Mouse (Mus musculus) intestine, postnatal 0 days (tissue): ENCODE measurements around the gene Greb1. TPM values are rescaled to one million over a fixed set of nuclear protein-coding genes. Genes with fewer than 3 reads are reported as not detected.

Experiments
- ATAC-seq: fragments of 200-750 bp; cut with Nextera tagmentation; 2 replicates; pipeline ENCODE4 v1.8.0; 2017; ENCODE audit warnings: mild to moderate bottlenecking, moderate TSS enrichment, moderate library complexity
- H3K27ac ChIP-seq: fragments of 300-500 bp; sonication (generic); 2 replicates; pipeline ENCODE4 v1.5.1; 2014; ENCODE audit warnings: mild to moderate bottlenecking, low read depth, low read length, moderate library complexity
- H3K27me3 ChIP-seq: fragments of 300-500 bp; sonication (generic); replicated peaks from 2 replicates; pipeline ENCODE4 v1.6.1; 2014; ENCODE audit warnings: low read length, mixed read lengths; ENCODE audit not compliant: control insufficient read depth, insufficient read depth
- H3K36me3 ChIP-seq: fragments of 300-500 bp; sonication (generic); 2 replicates; pipeline ENCODE4 v1.6.1; 2014; ENCODE audit warnings: mild to moderate bottlenecking, moderate library complexity; ENCODE audit not compliant: control insufficient read depth, insufficient read depth
- H3K4me1 ChIP-seq: fragments of 300-500 bp; sonication (generic); replicated peaks from 2 replicates; pipeline ENCODE4 v1.6.1; 2014; ENCODE audit warnings: antibody characterized with exemption, low read length, mixed read lengths; ENCODE audit not compliant: control insufficient read depth, insufficient read depth
- H3K4me2 ChIP-seq: fragments of 300-500 bp; sonication (generic); replicated peaks from 2 replicates; pipeline ENCODE4 v1.6.1; 2014; ENCODE audit warnings: low read depth, mild to moderate bottlenecking, moderate library complexity
- H3K4me3 ChIP-seq: fragments of 300-500 bp; sonication (generic); 2 replicates; pipeline ENCODE4 v1.5.1; 2014; ENCODE audit warnings: low read depth, low read length
- H3K9ac ChIP-seq: fragments of 300-500 bp; sonication (generic); 2 replicates; pipeline ENCODE4 v1.6.1; 2014; ENCODE audit warnings: mild to moderate bottlenecking, low read depth, low read length
- H3K9me3 ChIP-seq: fragments of 300-500 bp; sonication (generic); 2 replicates; pipeline ENCODE4 v1.6.1; 2016; ENCODE audit warnings: mixed run types; ENCODE audit not compliant: control insufficient read depth
- CTCF ChIP-seq: sonication (generic); IDR thresholded peaks from 2 replicates; pipeline ENCODE4 v1.5.1; 2016; ENCODE audit warnings: low read depth, mild to moderate bottlenecking, control low read depth, antibody characterized with exemption, moderate library complexity
- WGBS: fragments of 180-500 bp; shearing (Covaris S2); extraction: QIAGEN DNeasy Blood & Tissue Kit; methylation state at CpG from one replicate; pipeline ENCODE4 v1.1.7; 2014; 5-methylcytosine and 5-hydroxymethylcytosine counted together
- polyA plus RNA-seq: library from polyadenylated mRNA; unstranded; fragments of >200 nt; fragmentation: Nextera tagmentation; extraction: Ambion mirVana; gene quantifications from 2 replicates; pipeline ENCODE4 v1.2.1, GENCODE M21; 2015

Gene Greb1
- polyA plus RNA-seq, 1 experiment from 2014 or later: 3.4 TPM

GRCm38 (mm10) chr12:16799928-16800258, 793 bp downstream of the Greb1 start:
- peak overlapping the region; percentile 54 for H3K4me3 ChIP-seq
- H3K27me3 ChIP-seq: no peaks in the 10 kb centered on the region
- 16% methylated on average over 6 of the region's 6 CpGs for WGBS
- no peak for ATAC-seq
- no peak for TF ChIP-seq CTCF
- H3K4me2 ChIP-seq: peak overlapping the region; percentile 98
- 0 out of 2 replicates have a peak, but pooled peaks cover 3% of the 10 kb centered on the region for H3K4me1 ChIP-seq
- no peaks in the 10 kb centered on the region for H3K9me3 ChIP-seq
- H3K27ac ChIP-seq: no peak overlapping the region
- H3K36me3 ChIP-seq: no peaks in the 10 kb centered on the region
- peak overlapping the region; percentile 59 for H3K9ac ChIP-seq

- 0 out of 2 replicates have a peak, but pooled peaks cover 3% of the 10 kb centered on the region for H3K4me1 ChIP-seq
- ATAC-seq: no peak
- no peaks in the 10 kb centered on the region for H3K36me3 ChIP-seq
- H3K4me2 ChIP-seq: peak overlapping the region; percentile 98; the same call in 1 of the 2 replicates
- WGBS: 39% methylated on average over 3 of the region's 3 CpGs
- 0 out of 2 replicates have a peak overlapping the region, but pooled peaks have one; percentile 1 for H3K4me3 ChIP-seq
- no peak for TF ChIP-seq CTCF
- H3K27ac ChIP-seq: no peak overlapping the region
- 0 out of 2 replicates have a peak overlapping the region, but pooled peaks have one; percentile 3 for H3K9ac ChIP-seq
- no peaks in the 10 kb centered on the region for H3K27me3 ChIP-seq
- no peaks in the 10 kb centered on the region for H3K9me3 ChIP-seq
These were observed 1.8 kb downstream of the Greb1 start for GRCm38 (mm10) chr12:16798894-16799293.

- no peak for ATAC-seq
- Histone ChIP-seq H3K9ac (no peak overlapping the region), H3K27ac (no peak overlapping the region), H3K4me2 (no peak overlapping the region), H3K4me1 (0 out of 2 replicates have a peak, but pooled peaks cover 3% of the 10 kb centered on the region), H3K27me3 (no peaks in the 10 kb centered on the region), H3K36me3 (no peaks in the 10 kb centered on the region), H3K9me3 (no peaks in the 10 kb centered on the region), H3K4me3 (no peak overlapping the region)
- no peak for TF ChIP-seq CTCF
- 71% methylated on average over 3 of the region's 3 CpGs for WGBS
These were observed 4.9 kb downstream of the Greb1 start for GRCm38 (mm10) chr12:16795781-16796180.

GRCm38 (mm10) chr12:16793371-16793770, 7.3 kb downstream of the Greb1 start:
- Histone ChIP-seq H3K9me3 (no peaks in the 10 kb centered on the region), H3K4me2 (no peak overlapping the region), H3K27me3 (no peaks in the 10 kb centered on the region), H3K9ac (no peak overlapping the region), H3K4me1 (0 out of 2 replicates have a peak, but pooled peaks cover 3% of the 10 kb centered on the region), H3K27ac (no peak overlapping the region), H3K36me3 (no peaks in the 10 kb centered on the region), H3K4me3 (no peak overlapping the region)
- ATAC-seq: no peak
- no peak for TF ChIP-seq CTCF
- WGBS: 82% methylated on average over 4 of the region's 4 CpGs

- no peaks in the 10 kb centered on the region for H3K9me3 ChIP-seq
- ATAC-seq: no peak
- no peak for TF ChIP-seq CTCF
- H3K4me1 ChIP-seq: 0 out of 2 replicates have a peak, but pooled peaks cover under 1% of the 10 kb centered on the region
- H3K27ac ChIP-seq: no peak overlapping the region
- H3K27me3 ChIP-seq: no peaks in the 10 kb centered on the region
- H3K4me2 ChIP-seq: no peak overlapping the region
- 61% methylated on average over 4 of the region's 4 CpGs for WGBS
- no peak overlapping the region for H3K4me3 ChIP-seq
- no peak overlapping the region for H3K9ac ChIP-seq
- no peaks in the 10 kb centered on the region for H3K36me3 ChIP-seq
These were observed 10.2 kb downstream of the Greb1 start for GRCm38 (mm10) chr12:16790456-16790855.

- ATAC-seq: no peak
- no peak for TF ChIP-seq CTCF
- no peak overlapping the region for H3K9ac ChIP-seq
- WGBS: 25% methylated on average over 4 of the region's 4 CpGs
- no peaks in the 10 kb centered on the region for H3K9me3 ChIP-seq
- no peaks in the 10 kb centered on the region for H3K4me1 ChIP-seq
- H3K27me3 ChIP-seq: no peaks in the 10 kb centered on the region
- no peak overlapping the region for H3K4me3 ChIP-seq
- H3K36me3 ChIP-seq: no peaks in the 10 kb centered on the region
- no peak overlapping the region for H3K27ac ChIP-seq
- no peak overlapping the region for H3K4me2 ChIP-seq
These were observed 10.9 kb downstream of the Greb1 start for GRCm38 (mm10) chr12:16789756-16790155.

GRCm38 (mm10) chr12:16789199-16789598, 11.5 kb downstream of the Greb1 start:
- no peak overlapping the region for H3K27ac ChIP-seq
- H3K9me3 ChIP-seq: no peaks in the 10 kb centered on the region
- no peak for TF ChIP-seq CTCF
- 52% methylated on average over 1 of the region's 1 CpGs for WGBS
- ATAC-seq: no peak
- H3K36me3 ChIP-seq: no peaks in the 10 kb centered on the region
- no peaks in the 10 kb centered on the region for H3K4me1 ChIP-seq
- H3K4me3 ChIP-seq: no peak overlapping the region
- no peak overlapping the region for H3K4me2 ChIP-seq
- H3K9ac ChIP-seq: no peak overlapping the region
- no peaks in the 10 kb centered on the region for H3K27me3 ChIP-seq
